Mouse (Mus musculus) splenic B cell, adult 2 months (primary cell): Measurements from ENCODE around the gene Shcbp1l.
A peak's percentile ranks its signal among the peaks of the same experiment; 100 is the strongest.

Experiments used
- DNase-seq: peaks from one replicate; pipeline ENCODE4 v3.0.0-alpha.2; 2011; ENCODE audit warnings: low read depth, low spot score
- H3K27me3 ChIP-seq: 2 replicates; pipeline ENCODE4 v1.6.1; 2012; ENCODE audit warnings: mild to moderate bottlenecking, low read length, moderate library complexity, mixed read lengths; ENCODE audit not compliant: control insufficient read depth, poor library complexity, insufficient read depth, severe bottlenecking
- H3K36me3 ChIP-seq: 2 replicates; pipeline ENCODE4 v1.6.1; 2012; ENCODE audit warnings: mild to moderate bottlenecking, low read length, moderate library complexity, mixed read lengths; ENCODE audit not compliant: control insufficient read depth, poor library complexity, insufficient read depth, severe bottlenecking

The Shcbp1l gene

DNA sequence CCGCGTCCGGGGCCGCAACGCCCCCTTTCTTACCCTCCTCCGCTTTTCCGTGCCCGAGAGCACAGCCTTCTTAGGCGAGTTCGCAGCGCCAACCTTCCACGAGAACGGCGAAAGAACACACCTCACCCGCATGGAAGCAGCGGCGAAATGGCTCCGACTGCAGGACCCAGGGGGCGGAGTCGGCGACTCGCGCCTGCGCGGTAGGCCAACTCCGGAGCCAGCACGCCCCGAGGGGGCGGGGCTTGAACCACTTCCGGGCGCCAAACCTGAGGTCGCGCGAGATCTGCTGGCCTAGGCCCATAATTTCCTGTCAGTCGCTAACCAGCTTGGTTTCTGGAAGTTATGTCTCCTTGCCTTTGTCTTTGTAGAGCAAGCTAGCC, 62.5 kb downstream of the Shcbp1l start, which contains the start of gene Dhx9:
Gene Dhx9, minus strand, starts transcription at position 161 of the 380 bp plus-strand sequence.
- Histone ChIP-seq H3K36me3 (peaks cover 2% of the 10 kb centered on the region; the same call in 1 of the 2 replicates), H3K27me3 (no peaks in the 10 kb centered on the region)
- peak; percentile 98 for DNase-seq

DNA sequence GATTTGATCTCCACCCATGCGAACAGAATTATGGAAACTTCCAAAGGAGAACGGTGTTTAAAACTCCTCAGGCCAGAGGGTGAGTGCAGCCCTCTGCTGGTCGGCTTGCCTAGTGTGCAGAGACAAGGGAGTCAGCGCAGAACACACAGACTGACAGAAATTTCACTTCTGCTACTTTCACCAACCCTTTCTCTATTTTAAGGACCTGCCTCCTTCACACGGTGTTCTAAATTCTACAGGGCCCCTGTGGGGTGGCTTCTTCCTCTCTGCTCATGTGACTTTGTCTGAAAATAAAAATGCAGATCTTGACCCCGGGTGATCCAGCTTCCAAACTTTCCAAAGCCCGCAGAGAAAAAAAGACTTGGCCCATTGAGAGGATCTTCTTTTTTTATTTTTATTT, 64.2 kb downstream of the Shcbp1l start:
- DNase-seq, result peak; percentile 89

DNA sequence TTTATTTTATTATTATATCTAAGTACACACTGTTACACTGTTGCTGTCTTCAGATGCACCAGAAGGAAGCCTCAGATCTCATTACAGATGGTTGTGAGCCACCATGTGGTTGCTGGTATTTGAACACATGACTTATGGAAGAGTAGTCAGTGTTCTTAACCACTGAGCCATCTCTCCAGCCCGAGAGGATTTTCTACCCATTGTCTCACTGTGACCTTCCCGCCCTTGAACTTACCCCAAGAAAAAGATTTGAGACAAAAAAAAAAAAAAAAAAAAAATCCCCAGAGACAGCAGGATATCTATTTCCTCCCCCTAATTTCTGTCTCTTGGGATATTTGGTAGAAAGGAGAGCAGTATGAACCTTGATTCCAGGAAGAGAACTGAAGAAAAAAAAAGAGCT, 64.6 kb downstream of the Shcbp1l start:
- Histone ChIP-seq H3K36me3 (no peaks in the 10 kb centered on the region), H3K27me3 (no peaks in the 10 kb centered on the region)
- no peak for DNase-seq

More for the DNA sequence above, 64.2 kb downstream of the Shcbp1l start:
- H3K27me3 ChIP-seq, result no peaks in the 10 kb centered on the region
- H3K36me3 ChIP-seq, result no peaks in the 10 kb centered on the region

DNA sequence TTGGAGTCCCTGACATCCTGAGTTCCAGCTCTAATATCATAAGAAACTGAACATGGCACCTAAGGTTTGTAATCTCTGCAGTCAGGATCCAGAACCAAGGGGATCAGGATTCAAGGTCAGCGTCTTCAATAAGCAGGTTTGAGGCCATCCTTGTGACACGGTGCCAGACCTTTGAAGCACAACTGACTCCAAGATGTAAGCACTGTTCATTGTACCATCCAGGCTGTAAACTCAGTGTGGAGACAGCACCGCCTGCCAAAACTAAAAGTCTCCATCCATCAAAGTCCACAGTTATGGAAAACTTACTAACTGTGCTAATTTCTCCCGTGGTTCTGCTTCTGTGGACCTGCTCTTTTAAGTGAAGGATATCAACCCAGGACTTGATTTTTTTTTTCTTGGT, 65.0 kb downstream of the Shcbp1l start:
- no peak for DNase-seq
- H3K36me3 ChIP-seq, result no peaks in the 10 kb centered on the region
- no peaks in the 10 kb centered on the region for H3K27me3 ChIP-seq

DNA sequence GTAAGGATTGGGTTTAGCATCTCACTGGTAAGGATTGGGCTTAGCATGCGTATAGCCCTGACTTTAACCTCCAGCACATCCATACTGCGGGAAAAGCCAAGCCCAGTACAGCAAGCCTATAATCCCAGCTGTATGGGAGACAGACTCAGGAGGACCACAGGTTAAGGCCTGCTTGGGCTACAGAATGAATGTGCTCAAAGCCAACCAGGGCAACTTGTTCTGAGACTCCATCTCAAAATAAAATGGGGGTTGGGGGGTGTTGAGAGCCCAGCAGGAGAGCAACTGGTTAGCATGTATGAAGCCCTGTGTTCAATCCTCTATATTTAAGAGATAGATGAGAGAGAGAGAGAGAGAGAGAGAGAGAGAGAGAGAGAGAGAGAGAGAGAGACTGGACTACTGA, 66.4 kb downstream of the Shcbp1l start:
- no peaks in the 10 kb centered on the region for H3K36me3 ChIP-seq

DNA sequence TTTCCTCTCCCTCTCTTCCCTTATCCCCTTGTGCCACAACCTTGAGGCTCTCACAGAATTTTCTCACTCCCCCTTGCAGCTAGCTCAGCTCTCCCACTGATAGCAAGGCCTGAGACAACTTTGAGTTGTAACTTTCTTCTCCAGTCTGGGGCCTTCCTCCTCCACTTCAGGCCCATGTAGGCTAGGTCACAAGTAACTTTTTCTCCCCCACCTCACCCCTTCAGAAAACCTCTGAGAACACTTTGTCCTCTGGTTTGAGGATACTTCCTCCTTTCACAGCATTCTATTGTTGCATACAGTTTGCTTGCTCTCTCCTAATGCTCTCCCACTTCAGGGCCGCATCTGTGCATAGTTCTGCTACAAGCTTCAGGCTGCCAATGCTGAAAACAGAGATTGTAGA, 66.9 kb downstream of the Shcbp1l start:
- Histone ChIP-seq H3K27me3 (no peaks in the 10 kb centered on the region), H3K36me3 (no peaks in the 10 kb centered on the region)
- peak; percentile 38 for DNase-seq

More for the DNA sequence above, 66.4 kb downstream of the Shcbp1l start:
- DNase-seq, result no peak
- no peaks in the 10 kb centered on the region for H3K27me3 ChIP-seq

DNA sequence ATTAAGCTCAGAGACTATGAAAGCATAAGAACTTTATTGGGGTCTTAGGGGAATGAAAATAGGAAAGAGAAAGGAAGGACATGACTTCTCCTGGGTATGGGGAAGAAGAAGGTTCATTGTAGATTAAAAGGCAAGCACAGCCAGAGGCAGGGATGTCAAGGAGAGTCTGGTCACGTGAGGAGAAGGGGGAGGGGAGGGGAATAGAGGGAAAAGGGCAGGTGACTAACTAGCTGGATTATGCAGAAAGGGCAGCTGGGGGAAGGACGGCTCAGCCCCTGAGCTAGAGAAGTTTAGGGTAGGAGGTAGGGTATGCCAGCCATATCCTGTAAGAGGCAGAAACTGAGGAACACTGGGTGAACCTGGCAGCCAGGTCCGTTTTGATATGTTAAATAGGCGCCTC, 68.4 kb downstream of the Shcbp1l start:
- no peaks in the 10 kb centered on the region for H3K36me3 ChIP-seq
- no peaks in the 10 kb centered on the region for H3K27me3 ChIP-seq
- DNase-seq, result no peak

DNA sequence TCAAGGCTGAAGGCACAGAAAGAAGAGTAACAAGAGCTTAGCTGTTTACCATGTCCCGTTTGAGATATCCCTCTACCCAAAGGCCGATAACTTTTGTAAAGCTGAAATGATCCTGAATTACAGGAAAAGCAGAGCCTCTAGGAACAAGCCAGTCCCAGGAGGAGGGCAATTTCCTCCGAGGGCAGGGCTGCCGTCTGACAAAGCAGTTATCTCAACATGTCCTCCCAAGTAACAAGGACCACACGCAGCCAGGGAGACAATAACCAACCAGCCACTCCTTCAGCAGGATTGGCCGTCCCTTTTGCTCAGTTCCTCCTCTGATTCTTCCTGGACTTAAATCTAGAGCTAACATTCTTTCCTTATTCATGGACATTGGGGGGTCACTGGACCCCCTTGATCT, 69.0 kb downstream of the Shcbp1l start:
- no peak for DNase-seq
- H3K27me3 ChIP-seq, result no peaks in the 10 kb centered on the region
- no peaks in the 10 kb centered on the region for H3K36me3 ChIP-seq

DNA sequence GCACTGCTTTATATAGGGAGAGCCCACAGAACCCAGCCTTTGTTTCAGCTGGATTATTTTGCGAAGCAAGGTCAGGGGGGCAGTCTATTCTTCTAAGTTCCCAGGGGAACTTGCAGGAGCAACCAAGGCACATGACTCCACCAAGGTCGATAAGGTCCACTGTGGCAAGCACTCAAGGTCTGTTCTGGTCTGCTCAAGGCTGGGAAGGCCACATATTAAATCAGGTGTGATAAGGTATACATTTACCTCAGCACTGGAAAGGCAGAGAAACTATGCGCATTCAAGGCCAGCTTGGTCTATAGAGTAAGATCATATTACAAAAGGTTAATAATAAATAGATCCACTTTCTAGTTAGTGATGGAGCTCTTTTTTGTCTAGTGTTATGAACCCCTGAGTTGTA, 71.1 kb downstream of the Shcbp1l start:
- Histone ChIP-seq H3K27me3 (no peaks in the 10 kb centered on the region), H3K36me3 (no peaks in the 10 kb centered on the region)
- DNase-seq, result no peak

DNA sequence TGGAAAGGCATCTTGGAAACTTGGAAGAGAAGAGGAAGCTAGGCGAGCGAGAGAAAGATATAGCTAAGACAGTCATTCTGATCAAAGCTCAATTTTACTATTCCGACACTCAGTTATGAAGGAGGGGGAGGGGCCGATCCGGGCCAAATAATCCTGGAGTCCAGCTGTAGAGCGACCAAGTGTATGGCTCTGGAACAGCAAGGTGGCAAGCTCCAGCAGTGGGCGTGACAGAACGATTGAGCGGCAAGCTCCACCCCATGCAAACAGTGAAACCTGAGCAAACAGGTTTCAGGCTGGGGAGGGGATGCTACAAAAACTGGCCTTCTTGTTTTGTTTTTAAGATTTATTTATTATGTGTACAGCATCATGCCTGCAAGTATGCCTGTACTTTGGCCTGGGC, 75.1 kb downstream of the Shcbp1l start:
- DNase-seq, result no peak
- no peaks in the 10 kb centered on the region for H3K27me3 ChIP-seq
- no peaks in the 10 kb centered on the region for H3K36me3 ChIP-seq

DNA sequence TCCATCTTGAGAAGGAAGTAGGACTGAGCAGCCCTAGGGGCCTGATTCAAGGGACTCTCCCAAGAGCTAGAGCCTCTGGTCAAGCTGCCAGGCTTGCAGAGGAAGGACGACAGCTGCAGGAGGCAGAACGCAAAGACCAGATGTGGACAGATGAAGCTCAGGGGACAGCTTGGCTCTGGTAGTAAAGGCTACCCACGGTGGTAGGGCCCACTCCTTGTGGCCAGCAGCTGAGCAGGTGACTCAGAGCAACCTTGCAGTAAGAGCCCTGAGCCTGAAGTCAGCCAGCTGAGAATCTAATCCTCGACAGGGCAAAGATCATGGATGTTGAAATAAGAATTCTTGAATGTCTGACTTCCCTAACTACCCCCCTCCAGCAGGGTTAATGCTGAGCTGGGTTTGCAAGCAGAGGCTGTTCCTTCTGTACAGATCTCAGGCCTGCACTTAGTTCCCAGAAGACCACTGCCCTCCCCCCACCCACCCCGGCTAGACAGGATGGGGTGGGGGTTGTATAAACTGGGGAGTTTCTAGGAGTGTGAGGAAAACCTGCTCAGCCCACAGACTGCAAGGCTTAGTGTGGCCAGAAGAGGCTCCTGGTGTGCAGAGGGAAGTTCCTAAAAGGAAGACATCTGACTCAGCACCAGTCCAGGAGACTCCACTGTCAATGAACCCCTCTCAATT, 76.8 kb downstream of the Shcbp1l start:
- no peaks in the 10 kb centered on the region for H3K27me3 ChIP-seq
- H3K36me3 ChIP-seq, result no peaks in the 10 kb centered on the region
- no peak for DNase-seq
